Mouse (Mus musculus): ENCODE results near the gene Efcc1. TPM values are rescaled to one million over a fixed set of nuclear protein-coding genes. Genes with fewer than 3 reads are reported as not detected.
A peak's percentile ranks its signal among the peaks of the same experiment; 100 is the strongest.

Efcc1 gene
- polyA plus RNA-seq (2015; fragmentation: Nextera tagmentation; extraction: Ambion mirVana), result 6.3 and 6.6 TPM in 2 replicates

DNA sequence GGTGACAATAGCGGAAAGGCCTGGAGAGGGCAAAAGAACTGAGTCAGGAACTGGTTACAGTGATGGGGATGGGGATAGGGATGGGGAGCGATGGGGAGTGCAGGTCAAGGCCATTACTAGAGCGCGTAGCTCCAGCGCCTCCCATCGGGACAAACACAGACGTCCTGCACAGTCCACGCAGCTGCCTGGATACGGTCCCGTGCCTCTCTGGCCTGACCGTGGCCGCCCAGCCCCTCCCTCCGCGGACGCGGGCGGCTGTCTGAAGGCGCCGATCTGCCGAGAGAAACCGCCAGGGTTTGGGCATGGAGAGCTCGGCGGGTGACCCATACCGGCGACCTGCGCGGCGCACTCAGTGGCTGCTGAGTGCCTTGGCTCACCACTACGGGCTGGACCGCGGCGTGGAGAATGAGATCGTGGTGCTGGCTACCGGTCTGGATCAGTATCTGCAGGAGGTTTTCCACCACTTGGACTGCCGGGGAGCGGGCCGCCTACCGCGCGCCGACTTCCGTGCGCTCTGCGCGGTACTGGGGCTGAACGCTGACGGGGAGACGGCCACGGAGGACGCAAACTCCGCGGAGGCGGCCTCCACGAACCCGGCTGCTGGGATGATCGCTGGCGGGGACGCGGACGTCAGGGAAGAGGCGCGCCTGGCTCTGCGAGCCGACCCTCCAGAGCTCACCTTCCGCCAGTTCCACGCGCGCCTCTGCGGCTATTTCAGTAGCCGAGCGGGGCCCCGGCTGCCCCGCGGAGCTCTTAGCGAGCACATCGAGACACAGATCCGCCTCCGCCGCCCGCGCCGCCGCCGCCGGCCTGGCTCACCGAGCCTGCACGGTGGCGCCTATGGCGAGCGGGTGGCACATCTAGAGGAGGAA lies at the start of gene Efcc1:
Efcc1 (plus strand) TSS at position 279 of the 872 bp plus-strand sequence.
- Histone ChIP-seq H3K4me1 (ENCODE audit: control insufficient read depth, insufficient read depth, low read depth, low read length) (peaks cover 26% of the 10 kb centered on the region), H3K9me3 (ENCODE audit: control insufficient read depth, low read length) (no peaks in the 10 kb centered on the region), H3K4me2 (ENCODE audit: low read length) (peak within 1 kb of the TSS; percentile 95), H3K9ac (ENCODE audit: low read depth, low read length) (peak within 1 kb of the TSS; percentile 81), H3K27me3 (replicated peaks; ENCODE audit: control insufficient read depth, insufficient read depth, low read length) (peaks cover 2% of the 10 kb centered on the region; the same call in 1 of the 2 replicates), H3K27ac (ENCODE audit: low read depth, low read length) (peak within 1 kb of the TSS; percentile 86), H3K4me3 (ENCODE audit: low read length) (peak within 1 kb of the TSS; percentile 75), H3K36me3 (ENCODE audit: control insufficient read depth, insufficient read depth, low read length) (no peaks in the 10 kb centered on the region)
- ATAC-seq, result peak; percentile 83
- WGBS, result under 1% methylated on average over 79 of the region's 90 CpGs

DNA sequence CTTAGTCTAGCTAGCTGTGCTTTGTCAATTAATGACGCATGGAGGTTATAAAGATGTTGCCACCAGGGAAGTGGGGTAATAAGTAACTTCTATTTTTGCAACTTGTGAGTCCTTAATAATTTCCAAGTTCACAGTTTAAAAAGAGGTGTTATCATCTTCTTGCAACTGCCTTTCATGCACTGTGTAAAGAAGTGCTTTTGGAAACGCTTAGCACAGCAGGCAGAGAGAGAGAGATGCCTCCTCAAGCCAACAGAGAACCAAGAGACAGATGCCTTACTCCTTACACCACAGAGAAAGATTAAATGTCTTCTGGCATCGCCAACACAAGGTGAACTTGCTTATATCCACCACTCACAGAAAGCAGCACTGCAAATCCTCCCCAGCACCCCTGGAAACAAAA lies 34.7 kb upstream of the Efcc1 start:
- no peaks in the 10 kb centered on the region for H3K9me3 ChIP-seq (ENCODE audit: control insufficient read depth, low read length)
- no peak overlapping the region for H3K9ac ChIP-seq (ENCODE audit: low read depth, low read length)
- no peak overlapping the region for H3K4me2 ChIP-seq (ENCODE audit: low read length)
- H3K4me3 ChIP-seq (ENCODE audit: low read length), result no peak overlapping the region
- no peaks in the 10 kb centered on the region for H3K27me3 ChIP-seq (replicated peaks; ENCODE audit: control insufficient read depth, insufficient read depth, low read length)
- ATAC-seq, result no peak
- no peaks in the 10 kb centered on the region for H3K4me1 ChIP-seq (ENCODE audit: control insufficient read depth, insufficient read depth, low read depth, low read length)
- WGBS, result 81% methylated on average over 3 of the region's 3 CpGs
- H3K27ac ChIP-seq (ENCODE audit: low read depth, low read length), result no peak overlapping the region
- no peaks in the 10 kb centered on the region for H3K36me3 ChIP-seq (ENCODE audit: control insufficient read depth, insufficient read depth, low read length)

DNA sequence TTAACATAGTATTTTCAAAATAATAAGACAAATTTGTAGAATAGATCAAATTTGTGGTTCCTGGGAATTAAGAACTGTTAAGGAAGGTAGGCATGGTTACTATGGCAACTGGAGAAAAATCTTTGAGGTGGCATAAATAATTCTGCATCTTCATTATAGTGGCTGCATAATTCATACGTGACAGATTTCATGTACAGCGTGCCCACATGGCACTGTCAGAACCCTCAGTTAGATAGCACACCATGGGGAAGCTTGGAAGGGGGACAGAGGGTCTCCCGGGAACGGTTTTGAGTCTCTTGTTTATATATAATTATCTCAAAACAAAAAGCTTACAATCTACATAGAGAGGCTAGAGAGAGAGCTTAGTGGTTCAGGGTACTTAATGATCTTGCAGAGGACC lies 34.1 kb upstream of the Efcc1 start:
- Histone ChIP-seq H3K9ac (ENCODE audit: low read depth, low read length) (no peak overlapping the region), H3K36me3 (ENCODE audit: control insufficient read depth, insufficient read depth, low read length) (no peaks in the 10 kb centered on the region), H3K9me3 (ENCODE audit: control insufficient read depth, low read length) (no peaks in the 10 kb centered on the region), H3K4me1 (ENCODE audit: control insufficient read depth, insufficient read depth, low read depth, low read length) (no peaks in the 10 kb centered on the region), H3K4me2 (ENCODE audit: low read length) (no peak overlapping the region), H3K4me3 (ENCODE audit: low read length) (no peak overlapping the region), H3K27me3 (replicated peaks; ENCODE audit: control insufficient read depth, insufficient read depth, low read length) (no peaks in the 10 kb centered on the region), H3K27ac (ENCODE audit: low read depth, low read length) (no peak overlapping the region)
- 85% methylated on average over 4 of the region's 4 CpGs for WGBS
- ATAC-seq, result no peak

DNA sequence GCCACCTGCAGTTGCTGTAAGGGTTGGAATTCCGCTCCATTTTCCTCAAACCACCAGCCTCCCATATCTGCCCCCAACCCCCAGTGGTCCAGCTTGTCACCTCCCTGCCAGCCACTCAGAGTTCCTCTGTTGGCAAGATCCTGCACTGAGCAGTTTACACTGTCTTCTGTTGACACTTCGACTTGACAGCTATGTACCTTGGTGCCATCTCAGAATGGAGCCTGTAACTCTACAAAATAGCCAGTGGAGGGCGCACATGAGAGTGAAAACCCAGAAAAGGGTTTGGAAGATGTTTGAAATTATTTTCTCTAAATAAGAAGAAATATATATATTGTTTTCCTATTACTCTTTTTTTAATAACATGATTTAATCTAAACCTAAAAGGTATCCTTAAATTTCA lies 24.4 kb upstream of the Efcc1 start:
- Histone ChIP-seq H3K4me1 (ENCODE audit: control insufficient read depth, insufficient read depth, low read depth, low read length) (no peaks in the 10 kb centered on the region), H3K4me3 (ENCODE audit: low read length) (no peak overlapping the region), H3K4me2 (ENCODE audit: low read length) (no peak overlapping the region), H3K27me3 (replicated peaks; ENCODE audit: control insufficient read depth, insufficient read depth, low read length) (no peaks in the 10 kb centered on the region), H3K9me3 (ENCODE audit: control insufficient read depth, low read length) (no peaks in the 10 kb centered on the region), H3K9ac (ENCODE audit: low read depth, low read length) (no peak overlapping the region), H3K27ac (ENCODE audit: low read depth, low read length) (no peak overlapping the region), H3K36me3 (ENCODE audit: control insufficient read depth, insufficient read depth, low read length) (no peaks in the 10 kb centered on the region)
- WGBS, result 41% methylated on average over 3 of the region's 3 CpGs
- no peak for ATAC-seq

DNA sequence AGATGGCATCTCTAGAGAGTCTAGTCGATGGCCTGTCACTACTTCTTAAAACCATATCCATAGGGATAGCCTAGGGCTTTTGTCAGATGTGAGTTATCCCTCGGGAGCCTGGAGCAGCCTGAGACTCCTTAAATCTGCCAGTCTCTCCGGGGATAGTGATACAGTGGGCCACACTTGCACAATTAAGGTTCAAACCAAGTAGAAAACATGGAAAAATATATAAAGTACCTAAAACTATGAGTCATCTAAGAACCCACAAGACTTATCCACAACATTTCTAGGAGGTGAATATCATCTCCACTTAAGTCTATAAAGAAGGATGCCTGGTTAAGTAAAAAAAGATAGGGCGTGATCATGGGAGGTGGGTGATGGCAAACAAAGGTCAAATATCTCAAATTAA lies 18.4 kb upstream of the Efcc1 start:
- 89% methylated on average over 4 of the region's 4 CpGs for WGBS
- Histone ChIP-seq H3K27ac (ENCODE audit: low read depth, low read length) (no peak overlapping the region), H3K27me3 (replicated peaks; ENCODE audit: control insufficient read depth, insufficient read depth, low read length) (no peaks in the 10 kb centered on the region), H3K9me3 (ENCODE audit: control insufficient read depth, low read length) (no peaks in the 10 kb centered on the region), H3K9ac (ENCODE audit: low read depth, low read length) (no peak overlapping the region), H3K4me2 (ENCODE audit: low read length) (no peak overlapping the region), H3K4me3 (ENCODE audit: low read length) (no peak overlapping the region), H3K36me3 (ENCODE audit: control insufficient read depth, insufficient read depth, low read length) (no peaks in the 10 kb centered on the region), H3K4me1 (ENCODE audit: control insufficient read depth, insufficient read depth, low read depth, low read length) (no peaks in the 10 kb centered on the region)
- no peak for ATAC-seq

DNA sequence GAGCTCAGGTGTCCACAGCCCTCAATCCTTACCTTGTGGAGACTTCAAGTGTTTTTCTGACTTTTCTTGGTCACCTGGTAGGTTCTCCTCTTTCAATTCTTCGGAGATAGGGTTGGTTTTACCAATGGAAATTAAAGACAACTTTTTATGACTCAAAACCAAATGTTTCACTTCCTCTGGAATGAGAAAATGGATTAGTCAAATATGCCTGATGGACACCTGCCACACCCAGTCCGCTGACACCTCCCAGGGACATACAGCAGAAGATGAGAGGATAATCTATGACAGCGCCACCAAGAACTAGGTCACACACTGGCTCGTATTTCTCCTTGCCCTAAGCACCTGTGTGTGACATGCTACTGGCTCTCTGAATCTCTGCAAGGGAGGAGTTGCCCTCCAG lies 16.6 kb upstream of the Efcc1 start:
- Histone ChIP-seq H3K36me3 (ENCODE audit: control insufficient read depth, insufficient read depth, low read length) (no peaks in the 10 kb centered on the region), H3K27ac (ENCODE audit: low read depth, low read length) (no peak overlapping the region), H3K9ac (ENCODE audit: low read depth, low read length) (no peak overlapping the region), H3K27me3 (replicated peaks; ENCODE audit: control insufficient read depth, insufficient read depth, low read length) (no peaks in the 10 kb centered on the region), H3K4me2 (ENCODE audit: low read length) (no peak overlapping the region), H3K4me3 (ENCODE audit: low read length) (no peak overlapping the region), H3K9me3 (ENCODE audit: control insufficient read depth, low read length) (no peaks in the 10 kb centered on the region), H3K4me1 (ENCODE audit: control insufficient read depth, insufficient read depth, low read depth, low read length) (no peaks in the 10 kb centered on the region)
- no peak for ATAC-seq
- WGBS, result 88% methylated on average over 4 of the region's 4 CpGs

DNA sequence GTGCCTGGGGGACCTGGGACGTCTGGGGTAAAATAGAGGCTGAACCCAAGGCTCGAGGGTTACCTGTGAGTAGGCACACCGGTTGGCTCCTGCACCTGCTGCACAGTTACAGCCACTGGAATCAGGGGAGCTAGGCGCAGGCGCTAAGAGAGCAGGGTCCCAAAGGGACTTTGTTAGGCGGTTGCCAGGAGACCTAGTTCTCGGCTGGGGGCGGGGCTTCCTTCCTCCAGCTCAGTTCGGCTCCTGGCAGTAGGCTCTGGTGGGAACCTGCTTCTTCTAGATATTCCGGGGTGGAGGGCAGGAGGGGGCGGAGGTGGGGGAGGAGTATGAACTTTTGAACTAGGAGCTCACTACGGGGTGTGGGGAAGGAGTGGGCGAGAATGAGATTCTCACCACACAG lies 8.0 kb upstream of the Efcc1 start:
- no peak overlapping the region for H3K4me3 ChIP-seq (ENCODE audit: low read length)
- H3K9ac ChIP-seq (ENCODE audit: low read depth, low read length), result no peak overlapping the region
- peak; percentile 89 for ATAC-seq
- peak overlapping the region; percentile 9 for H3K4me2 ChIP-seq (ENCODE audit: low read length)
- H3K27me3 ChIP-seq (replicated peaks; ENCODE audit: control insufficient read depth, insufficient read depth, low read length), result no peaks in the 10 kb centered on the region
- no peak overlapping the region; the same call in 1 of the 2 replicates for H3K27ac ChIP-seq (ENCODE audit: low read depth, low read length)
- peaks cover 6% of the 10 kb centered on the region for H3K4me1 ChIP-seq (ENCODE audit: control insufficient read depth, insufficient read depth, low read depth, low read length)
- WGBS, result 5% methylated on average over 13 of the region's 13 CpGs
- H3K9me3 ChIP-seq (ENCODE audit: control insufficient read depth, low read length), result no peaks in the 10 kb centered on the region
- H3K36me3 ChIP-seq (ENCODE audit: control insufficient read depth, insufficient read depth, low read length), result no peaks in the 10 kb centered on the region

DNA sequence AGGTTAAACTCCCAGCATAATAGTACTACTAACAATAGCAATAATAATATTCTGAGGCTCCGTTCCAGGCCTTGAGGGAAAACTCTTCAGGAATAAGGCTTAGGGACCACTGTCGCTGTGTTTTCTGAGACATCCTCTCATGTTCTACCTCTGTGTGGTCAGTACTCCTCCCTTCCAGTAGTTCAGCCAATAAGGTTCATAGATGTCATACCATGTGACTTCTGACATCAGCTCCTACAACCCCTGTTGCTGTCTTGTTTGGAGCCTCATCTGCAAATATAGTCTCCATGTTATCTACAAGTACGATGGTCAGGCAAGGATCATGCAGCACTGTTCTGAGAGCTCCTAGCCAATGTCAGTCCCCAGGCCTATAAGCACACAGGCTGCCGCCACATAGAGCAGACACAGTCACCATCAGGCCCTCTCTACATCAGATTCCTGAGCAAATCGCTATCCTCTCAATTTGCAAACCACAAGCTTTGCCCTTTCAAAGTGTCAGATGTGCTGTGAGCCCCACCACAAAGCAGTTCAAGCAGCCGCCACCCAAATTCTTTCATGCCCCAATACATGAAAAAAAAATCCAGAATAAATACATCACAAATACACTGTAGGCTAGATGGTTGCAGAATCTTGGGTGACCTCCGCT lies 5.3 kb upstream of the Efcc1 start:
- no peak overlapping the region for H3K4me3 ChIP-seq (ENCODE audit: low read length)
- ATAC-seq, result no peak
- no peak overlapping the region for H3K9ac ChIP-seq (ENCODE audit: low read depth, low read length)
- peak overlapping the region; percentile 12; the same call in 1 of the 2 replicates for H3K27ac ChIP-seq (ENCODE audit: low read depth, low read length)
- no peak overlapping the region for H3K4me2 ChIP-seq (ENCODE audit: low read length)
- 60% methylated on average over 7 of the region's 7 CpGs for WGBS
- H3K27me3 ChIP-seq (replicated peaks; ENCODE audit: control insufficient read depth, insufficient read depth, low read length), result no peaks in the 10 kb centered on the region; the same call in 1 of the 2 replicates
- no peaks in the 10 kb centered on the region for H3K36me3 ChIP-seq (ENCODE audit: control insufficient read depth, insufficient read depth, low read length)
- peaks cover 6% of the 10 kb centered on the region for H3K4me1 ChIP-seq (ENCODE audit: control insufficient read depth, insufficient read depth, low read depth, low read length)
- H3K9me3 ChIP-seq (ENCODE audit: control insufficient read depth, low read length), result no peaks in the 10 kb centered on the region

DNA sequence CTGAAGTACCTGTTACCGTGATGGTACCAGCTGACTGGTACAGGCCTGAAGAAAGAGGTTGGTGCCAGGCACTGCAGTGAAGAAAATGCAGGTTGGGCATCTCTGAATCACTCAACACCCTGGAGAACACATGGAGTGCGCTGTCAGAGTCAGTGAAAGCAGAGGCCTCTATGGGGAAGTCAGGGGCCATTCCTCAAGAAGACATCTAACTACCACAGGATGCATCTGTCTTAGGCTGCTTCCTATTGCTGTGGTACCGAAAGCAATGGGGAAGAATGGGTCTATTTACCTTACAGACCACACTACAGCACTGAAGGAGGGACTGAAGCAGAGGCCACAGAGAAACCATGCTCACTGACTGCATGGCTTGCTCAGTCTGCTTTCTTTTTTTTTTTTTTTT lies 2.6 kb upstream of the Efcc1 start:
- Histone ChIP-seq H3K9me3 (ENCODE audit: control insufficient read depth, low read length) (no peaks in the 10 kb centered on the region), H3K27ac (ENCODE audit: low read depth, low read length) (no peak overlapping the region), H3K4me2 (ENCODE audit: low read length) (no peak overlapping the region), H3K4me3 (ENCODE audit: low read length) (no peak overlapping the region), H3K36me3 (ENCODE audit: control insufficient read depth, insufficient read depth, low read length) (no peaks in the 10 kb centered on the region), H3K27me3 (replicated peaks; ENCODE audit: control insufficient read depth, insufficient read depth, low read length) (no peaks in the 10 kb centered on the region; the same call in 1 of the 2 replicates), H3K9ac (ENCODE audit: low read depth, low read length) (no peak overlapping the region), H3K4me1 (ENCODE audit: control insufficient read depth, insufficient read depth, low read depth, low read length) (peaks cover 17% of the 10 kb centered on the region)
- WGBS, result 70% methylated on average over 3 of the region's 3 CpGs
- no peak for ATAC-seq
